Mouse (Mus musculus) brain, embryonic 14.5 days (tissue): Measurements from ENCODE around the gene Wipi1.

Source experiments
- CTCF ChIP-seq: fragments of 200-500 bp; IDR thresholded peaks from 2 replicates; pipeline ENCODE4 v1.5.1; 2012; ENCODE audit warnings: inconsistent platforms, mild to moderate bottlenecking, moderate library complexity, borderline replicate concordance; ENCODE audit not compliant: insufficient read depth, insufficient read length; ENCODE audit errors: extremely low read depth
- POLR2A ChIP-seq: fragments of 200-500 bp; IDR thresholded peaks from 2 replicates; pipeline ENCODE4 v1.6.1; 2012; ENCODE audit warnings: mild to moderate bottlenecking, inconsistent platforms, borderline replicate concordance; ENCODE audit not compliant: poor library complexity, insufficient read depth, insufficient read length, severe bottlenecking; ENCODE audit errors: extremely low read depth

DNA sequence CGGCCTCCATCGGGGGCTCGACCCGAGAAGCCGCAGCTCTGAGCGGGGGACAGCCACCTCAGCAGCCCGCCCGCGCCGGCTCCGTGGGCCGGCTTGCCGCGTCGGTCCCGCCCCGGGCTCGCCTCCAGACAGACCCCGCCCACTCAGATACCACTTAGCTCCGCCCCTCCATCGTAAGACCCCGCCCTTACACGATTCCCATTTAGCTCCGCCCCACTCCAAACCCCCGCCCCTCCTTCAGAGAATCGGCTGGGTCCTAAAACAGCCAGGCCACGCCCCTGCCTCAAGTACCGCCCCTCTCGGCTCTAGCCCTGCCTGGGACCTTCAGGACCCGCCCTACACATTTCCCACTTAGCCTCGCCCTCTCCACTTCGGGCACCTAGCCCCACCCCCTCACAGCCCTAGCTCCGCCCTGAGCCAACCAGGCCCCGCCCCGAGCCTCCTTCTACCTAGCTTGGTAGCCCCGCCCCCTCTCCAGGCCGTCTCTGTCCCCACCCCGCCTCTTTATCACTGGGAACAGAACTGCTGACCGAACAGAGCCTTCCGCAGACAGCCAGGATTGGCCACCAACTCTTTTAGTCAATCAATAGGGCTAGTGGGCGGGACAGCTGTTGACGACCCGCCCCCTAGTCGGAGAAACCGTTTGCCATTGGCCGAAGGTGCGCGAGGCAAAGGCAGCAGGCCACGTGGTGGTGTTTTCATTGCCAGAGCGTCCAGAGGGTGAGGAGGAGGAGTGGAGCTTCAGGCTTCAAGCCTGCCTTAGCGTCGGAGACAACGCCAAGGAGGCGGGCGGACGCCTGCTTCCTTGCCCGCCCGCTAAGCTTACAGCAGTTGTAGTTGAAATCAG is at the start of gene Wipi1:
- no peak for TF ChIP-seq CTCF
- TF ChIP-seq POLR2A = peak; percentile 79; the same call in 1 of the 2 replicates
